Mouse (Mus musculus) inflammation-experienced regulatory T-cells, adult 16 weeks (primary cell): Measurements from ENCODE around the gene Alms1. TPM values are rescaled to one million over a fixed set of nuclear protein-coding genes. Genes with fewer than 3 reads are reported as not detected.

Experiments
- polyA plus RNA-seq: library from polyadenylated mRNA; unstranded; fragments of 100-300 nt; shearing (Covaris generic); gene quantifications from one replicate; pipeline ENCODE4 v1.2.1, GENCODE M21; 2017

Alms1 gene
- 1.7 TPM for polyA plus RNA-seq

DNA sequence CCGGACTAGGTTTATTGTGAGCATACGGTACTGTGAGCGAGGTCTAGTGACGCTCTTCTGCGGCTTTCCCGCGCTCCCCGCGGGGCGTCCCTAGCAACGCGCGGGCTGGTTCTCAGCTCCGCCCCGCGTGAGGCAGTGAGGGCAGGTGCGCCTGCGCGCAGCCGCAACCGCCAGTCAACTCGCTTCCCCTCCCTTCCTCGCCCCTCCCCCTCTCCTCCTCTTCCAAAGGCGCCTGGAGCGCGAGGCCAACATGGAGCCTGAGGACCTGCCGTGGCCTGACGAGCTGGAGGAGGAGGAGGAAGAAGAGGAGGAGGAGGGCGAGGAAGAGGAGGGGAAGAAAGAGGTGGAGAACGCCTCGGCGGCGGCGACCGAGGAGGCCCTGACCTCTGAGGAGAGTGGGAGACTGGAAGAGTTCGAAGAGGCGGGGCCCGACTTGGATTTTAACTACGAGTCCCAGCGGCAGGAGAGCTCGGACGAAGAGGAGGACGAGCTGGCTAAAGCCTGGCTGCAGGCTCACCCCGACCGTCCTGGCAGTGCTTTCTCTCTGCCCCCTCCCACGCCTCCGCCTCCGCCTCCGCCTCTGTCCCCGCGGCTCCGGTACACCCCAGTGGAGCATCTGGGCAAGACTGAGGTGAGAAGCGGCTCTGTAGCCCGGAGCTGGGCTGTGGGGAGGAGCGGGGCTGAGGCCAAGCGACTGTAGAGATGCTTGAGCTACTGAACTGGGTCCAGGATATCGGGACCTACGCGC, at the start of gene Alms1:
Alms1 (plus strand) TSS at position 136 of the 748 bp plus-strand sequence.

DNA sequence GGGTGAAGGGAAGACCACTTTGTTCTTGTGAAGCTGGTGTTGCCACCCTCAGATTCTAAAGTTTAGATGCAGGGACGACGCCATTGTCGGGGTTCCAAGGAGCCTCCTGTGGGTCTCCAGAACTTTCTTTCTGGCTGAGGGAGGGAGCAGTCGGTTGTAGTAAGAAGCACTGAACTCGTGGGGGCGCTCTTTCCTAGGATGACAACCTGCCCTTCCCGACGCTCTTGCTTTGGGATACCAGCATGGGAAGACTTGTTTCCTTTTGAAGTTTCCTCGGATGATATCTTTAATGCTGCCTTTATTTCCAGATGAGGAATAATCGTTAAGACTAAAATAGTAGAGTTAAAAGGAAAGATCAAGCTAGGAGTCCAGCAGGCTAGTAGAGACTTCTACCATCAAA, 125.8 kb downstream of the Alms1 start, which contains the start of gene Nat8f7:
Nat8f7 (minus strand) TSS at position 101 of the 400 bp plus-strand sequence.

Other genes with a start within 250 kb of the Alms1 start
- gene Rab11fip5, start 212.9 kb upstream of the Alms1 start, polyA plus RNA-seq: 0.52 TPM
- not detected for gene Noto, start 163.6 kb upstream of the Alms1 start, polyA plus RNA-seq
- 60.0 TPM for gene Smyd5, start 155.5 kb upstream of the Alms1 start, polyA plus RNA-seq
- 347 TPM for gene Cct7, start 136.0 kb upstream of the Alms1 start, polyA plus RNA-seq
- gene Pradc1, start 135.6 kb upstream of the Alms1 start, polyA plus RNA-seq: 20.4 TPM
- 0.50 TPM for gene Fbxo41, start 84.5 kb upstream of the Alms1 start, polyA plus RNA-seq
- gene Egr4, start 73.9 kb upstream of the Alms1 start, polyA plus RNA-seq: not detected
- not detected for gene Nat8f7, start 125.7 kb downstream of the Alms1 start, polyA plus RNA-seq
- not detected for gene Nat8f3, start 178.2 kb downstream of the Alms1 start, polyA plus RNA-seq
- not detected for gene Nat8f6, start 233.4 kb downstream of the Alms1 start, polyA plus RNA-seq
- not detected for gene Nat8f5, start 233.4 kb downstream of the Alms1 start, polyA plus RNA-seq
- not detected for gene Nat8, start 244.6 kb downstream of the Alms1 start, polyA plus RNA-seq